Mouse (Mus musculus) urinary bladder, postnatal 14 days (tissue): ENCODE measurements around the gene Dixdc1.
A peak's percentile ranks its signal among the peaks of the same experiment; 100 is the strongest.

Experiments
- DNase-seq: peaks from one replicate; pipeline ENCODE4 v3.0.0; 2021; ENCODE audit warnings: low spot score

Gene Dixdc1

GRCm38 (mm10) chr9:50698418-50699409 lies 40.6 kb downstream of the Dixdc1 start:
- peak; percentile 37 for DNase-seq

- peak; percentile 78 for DNase-seq
These were observed 41.6 kb downstream of the Dixdc1 start for GRCm38 (mm10) chr9:50697706-50698041.

- no peak for DNase-seq
These were observed 42.2 kb downstream of the Dixdc1 start for GRCm38 (mm10) chr9:50696851-50697705.

GRCm38 (mm10) chr9:50695153-50695552 lies 44.2 kb downstream of the Dixdc1 start:
- DNase-seq = no peak

GRCm38 (mm10) chr9:50693631-50694030 lies 45.7 kb downstream of the Dixdc1 start:
- peak; percentile 63 for DNase-seq

GRCm38 (mm10) chr9:50692626-50693580 lies 46.4 kb downstream of the Dixdc1 start:
- no peak for DNase-seq

- DNase-seq = no peak
These were observed 52.3 kb downstream of the Dixdc1 start for GRCm38 (mm10) chr9:50686866-50687652.

GRCm38 (mm10) chr9:50681727-50682126 lies 57.6 kb downstream of the Dixdc1 start:
- DNase-seq = no peak

GRCm38 (mm10) chr9:50679406-50679805 lies 59.9 kb downstream of the Dixdc1 start:
- no peak for DNase-seq

GRCm38 (mm10) chr9:50674771-50675170 lies 64.5 kb downstream of the Dixdc1 start:
- no peak for DNase-seq

GRCm38 (mm10) chr9:50670690-50671089 lies 68.6 kb downstream of the Dixdc1 start:
- peak; percentile 62 for DNase-seq

- no peak for DNase-seq
These were observed 71.5 kb downstream of the Dixdc1 start for GRCm38 (mm10) chr9:50667579-50668498.

GRCm38 (mm10) chr9:50666442-50666841 lies 72.9 kb downstream of the Dixdc1 start:
- DNase-seq = no peak

- DNase-seq = no peak
These were observed 74.5 kb downstream of the Dixdc1 start for GRCm38 (mm10) chr9:50664826-50665225.

- no peak for DNase-seq
These were observed 78.9 kb downstream of the Dixdc1 start for GRCm38 (mm10) chr9:50660431-50660830.

- DNase-seq = peak; percentile 83
These were observed 79.7 kb downstream of the Dixdc1 start, which contains the start of gene Dlat for GRCm38 (mm10) chr9:50659392-50660217. Dlat (minus strand) TSS chr9:50659780.

GRCm38 (mm10) chr9:50658941-50659388 lies 80.4 kb downstream of the Dixdc1 start:
- no peak for DNase-seq

- DNase-seq = no peak
These were observed 80.9 kb downstream of the Dixdc1 start for GRCm38 (mm10) chr9:50658391-50658790.

GRCm38 (mm10) chr9:50650503-50650902 lies 88.8 kb downstream of the Dixdc1 start:
- DNase-seq = no peak
